Mouse (Mus musculus) forebrain, embryonic 11.5 days (tissue): Measurements from ENCODE around the gene Col4a2. TPM values are rescaled to one million over a fixed set of nuclear protein-coding genes. Genes with fewer than 3 reads are reported as not detected.
"Not testable (repeated sequence)": the region's sequence is repeated elsewhere in the genome, so short reads cannot be mapped to it uniquely, and the experiment has no call there.

Source experiments
- ATAC-seq: fragments of 200-750 bp; cut with Nextera tagmentation; replicated peaks from 2 replicates; pipeline ENCODE4 v1.8.0; 2017; ENCODE audit warnings: moderate TSS enrichment; ENCODE audit not compliant: low FRiP score
- DNase-seq: peaks from one replicate; pipeline ENCODE4 v3.0.0-alpha.2; 2017; ENCODE audit warnings: low spot score
- H3K27ac ChIP-seq: fragments of 300-500 bp; sonication (generic); 2 replicates; pipeline ENCODE4 v1.5.1; 2014; ENCODE audit warnings: low read depth, low read length
- H3K27me3 ChIP-seq: fragments of 300-500 bp; sonication (generic); 2 replicates; pipeline ENCODE4 v1.6.1; 2014; ENCODE audit warnings: mild to moderate bottlenecking, low read length, mixed read lengths; ENCODE audit not compliant: control insufficient read depth, insufficient read depth
- H3K36me3 ChIP-seq: fragments of 300-500 bp; sonication (generic); 2 replicates; pipeline ENCODE4 v1.6.1; 2014; ENCODE audit warnings: mild to moderate bottlenecking, low read length, moderate library complexity, mixed read lengths; ENCODE audit not compliant: control insufficient read depth, insufficient read depth
- H3K4me1 ChIP-seq: fragments of 300-500 bp; sonication (generic); replicated peaks from 2 replicates; pipeline ENCODE4 v1.6.1; 2014; ENCODE audit warnings: low read length, mixed read lengths; ENCODE audit not compliant: control insufficient read depth, insufficient read depth
- H3K4me2 ChIP-seq: fragments of 300-500 bp; sonication (generic); 2 replicates; pipeline ENCODE4 v1.6.1; 2014; ENCODE audit warnings: low read depth, mild to moderate bottlenecking, low read length, moderate library complexity, mixed read lengths; ENCODE audit not compliant: severe bottlenecking
- H3K4me3 ChIP-seq: fragments of 300-500 bp; sonication (generic); 2 replicates; pipeline ENCODE4 v1.5.1; 2014; ENCODE audit warnings: low read depth, low read length
- H3K9ac ChIP-seq: fragments of 300-500 bp; sonication (generic); 2 replicates; pipeline ENCODE4 v1.6.1; 2014; ENCODE audit warnings: low read length
- H3K9me3 ChIP-seq: fragments of 300-500 bp; sonication (generic); 2 replicates; pipeline ENCODE4 v1.6.1; 2016; ENCODE audit warnings: low read length, mixed read lengths; ENCODE audit not compliant: control insufficient read depth
- WGBS: fragments of 180-500 bp; shearing (Covaris S2); extraction: QIAGEN DNeasy Blood & Tissue Kit; methylation state at CpG from one replicate; pipeline ENCODE4 v1.1.7; 2014; 5-methylcytosine and 5-hydroxymethylcytosine counted together
- polyA plus RNA-seq: library from polyadenylated mRNA; unstranded; fragments of >200 nt; fragmentation: Nextera tagmentation; extraction: Ambion mirVana; gene quantifications from 2 replicates; pipeline ENCODE4 v1.2.1, GENCODE M21; 2014

The Col4a2 gene
- polyA plus RNA-seq, 1 experiment from 2014 or later, result 45.4 TPM

DNA sequence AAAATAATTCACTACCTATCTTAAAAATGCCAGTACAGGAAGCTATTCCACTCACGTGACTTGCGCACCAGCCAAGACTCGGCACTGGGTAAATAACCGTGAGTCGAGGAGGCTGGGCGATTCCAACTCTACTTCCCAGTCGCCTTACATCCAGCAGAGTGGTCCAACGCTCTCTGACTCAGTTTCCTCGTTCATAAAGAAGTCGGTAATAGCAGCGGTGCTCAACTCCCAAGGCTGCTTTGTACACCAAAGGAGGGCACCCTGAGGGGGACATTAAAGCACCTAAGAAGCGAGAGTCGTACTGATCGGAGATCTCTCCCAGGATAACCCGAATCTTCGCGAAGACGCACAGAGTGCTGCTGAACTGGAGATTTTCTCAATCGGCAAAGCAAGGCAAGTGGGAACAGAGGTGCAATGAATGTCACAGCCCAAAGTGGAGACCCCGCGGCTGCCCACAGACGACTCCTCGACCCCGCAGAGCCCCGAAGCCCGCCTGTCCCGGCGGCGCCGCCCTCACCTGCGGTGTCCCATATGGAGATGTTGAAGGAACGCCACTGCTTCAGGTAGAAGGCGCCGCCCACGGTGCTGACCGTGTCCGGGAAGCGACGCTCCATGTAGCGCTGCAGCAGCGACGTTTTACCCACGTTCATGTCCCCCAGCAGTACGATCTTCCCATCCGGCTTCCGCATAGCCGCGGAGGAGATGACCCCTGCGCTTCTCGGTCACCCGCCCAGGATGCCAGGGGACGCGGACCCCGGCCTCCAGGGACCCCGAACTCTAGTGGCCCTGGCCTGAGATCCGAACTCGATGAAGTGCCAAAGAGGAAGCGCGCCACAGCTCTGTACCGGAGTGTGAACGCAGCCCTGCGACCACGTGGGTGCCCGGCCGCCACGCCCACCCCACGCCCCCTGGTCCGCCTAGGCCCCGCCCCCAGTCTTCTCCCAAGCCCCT lies 165.5 kb downstream of the Col4a2 start, which contains the start of gene Rab20:
TSS of gene Rab20 (minus strand) at position 900 of the 951 bp plus-strand sequence.
- H3K4me3 ChIP-seq, result peak within 1 kb of the TSS; percentile 39
- DNase-seq, result peak; percentile 86
- H3K4me2 ChIP-seq, result peak within 1 kb of the TSS; percentile 97
- under 1% methylated on average over 69 of the region's 69 CpGs for WGBS
- H3K9me3 ChIP-seq, result no peaks in the 10 kb centered on the region
- ATAC-seq, result peak; percentile 88
- peaks cover 59% of the 10 kb centered on the region for H3K27me3 ChIP-seq
- H3K27ac ChIP-seq, result no peak within 1 kb of the TSS
- peaks cover 9% of the 10 kb centered on the region; the same call in 1 of the 2 replicates for H3K4me1 ChIP-seq
- no peaks in the 10 kb centered on the region for H3K36me3 ChIP-seq
- H3K9ac ChIP-seq, result no peak within 1 kb of the TSS; the same call in 1 of the 2 replicates

DNA sequence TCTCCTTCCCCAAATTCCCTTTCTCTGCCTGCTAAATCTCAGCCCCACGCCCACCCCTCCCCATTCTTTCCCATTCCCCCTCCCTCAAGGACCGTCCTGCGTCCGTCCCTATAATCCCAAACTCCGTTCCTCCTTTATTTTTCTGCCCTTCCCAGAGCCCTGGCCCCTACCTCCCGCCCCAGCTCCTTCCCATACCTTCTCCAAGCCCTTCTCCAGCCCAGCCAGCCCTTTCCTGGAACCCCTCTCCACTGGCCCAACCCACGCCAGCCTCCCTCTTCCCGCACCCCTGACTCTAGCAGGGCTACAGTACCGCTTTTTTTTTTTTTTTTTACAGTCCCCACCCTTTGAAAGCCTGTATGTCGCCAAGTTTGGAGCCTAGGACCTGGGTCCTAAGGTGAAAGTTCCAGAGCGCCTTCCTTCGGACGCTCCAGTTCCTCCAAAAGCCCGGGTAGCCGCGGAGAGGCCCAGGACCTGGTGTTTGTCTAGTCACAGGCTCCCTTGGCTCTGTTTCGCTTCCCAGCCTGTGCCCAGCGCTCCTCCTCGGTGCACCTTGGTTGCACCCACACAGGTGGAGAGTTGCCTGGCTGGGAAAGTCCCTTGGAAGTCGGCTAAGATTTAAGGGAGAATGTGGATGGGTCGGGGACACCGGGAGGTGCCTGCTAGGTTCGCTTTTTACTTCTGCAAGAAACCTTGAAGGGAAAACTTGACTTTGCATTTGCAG lies 166.4 kb downstream of the Col4a2 start:
- DNase-seq, result no peak
- no peaks in the 10 kb centered on the region for H3K9me3 ChIP-seq
- no peak overlapping the region for H3K27ac ChIP-seq
- H3K36me3 ChIP-seq, result no peaks in the 10 kb centered on the region
- H3K4me3 ChIP-seq, result peak overlapping the region; percentile 39
- no peak overlapping the region; the same call in 1 of the 2 replicates for H3K9ac ChIP-seq
- ATAC-seq, result 0 out of 2 replicates have a peak, but pooled peaks have one; percentile 35
- 1% methylated on average over 23 of the region's 23 CpGs for WGBS
- H3K27me3 ChIP-seq, result peaks cover 59% of the 10 kb centered on the region
- H3K4me2 ChIP-seq, result peak overlapping the region; percentile 97
- H3K4me1 ChIP-seq, result peaks cover 8% of the 10 kb centered on the region; the same call in 1 of the 2 replicates

DNA sequence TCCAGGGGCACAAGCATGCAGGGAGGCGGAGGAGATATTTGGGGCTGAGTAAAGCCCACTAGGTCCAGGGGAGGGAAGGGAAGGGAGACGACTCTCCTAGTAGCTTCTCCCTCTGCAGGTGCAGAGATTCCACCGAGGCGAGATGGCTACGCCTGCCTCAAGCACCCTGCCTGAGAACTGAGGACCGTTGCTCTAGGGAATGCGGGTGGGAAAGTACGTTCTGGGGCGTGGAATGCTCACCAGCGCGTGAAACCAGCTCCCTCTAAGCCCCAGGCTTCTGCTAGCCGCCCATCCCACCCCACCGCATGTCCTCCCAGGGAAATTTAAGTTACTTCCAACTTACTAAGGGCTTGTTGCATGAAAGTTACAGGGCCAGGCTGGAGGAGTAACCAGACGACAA lies 167.0 kb downstream of the Col4a2 start:
- Histone ChIP-seq H3K4me3 (no peak overlapping the region), H3K4me2 (no peak overlapping the region), H3K27me3 (peaks cover 55% of the 10 kb centered on the region), H3K9me3 (no peaks in the 10 kb centered on the region), H3K4me1 (peaks cover 8% of the 10 kb centered on the region; the same call in 1 of the 2 replicates), H3K9ac (no peak overlapping the region), H3K27ac (no peak overlapping the region), H3K36me3 (no peaks in the 10 kb centered on the region)
- 5% methylated on average over 14 of the region's 14 CpGs for WGBS
- no peak for ATAC-seq
- DNase-seq, result no peak

DNA sequence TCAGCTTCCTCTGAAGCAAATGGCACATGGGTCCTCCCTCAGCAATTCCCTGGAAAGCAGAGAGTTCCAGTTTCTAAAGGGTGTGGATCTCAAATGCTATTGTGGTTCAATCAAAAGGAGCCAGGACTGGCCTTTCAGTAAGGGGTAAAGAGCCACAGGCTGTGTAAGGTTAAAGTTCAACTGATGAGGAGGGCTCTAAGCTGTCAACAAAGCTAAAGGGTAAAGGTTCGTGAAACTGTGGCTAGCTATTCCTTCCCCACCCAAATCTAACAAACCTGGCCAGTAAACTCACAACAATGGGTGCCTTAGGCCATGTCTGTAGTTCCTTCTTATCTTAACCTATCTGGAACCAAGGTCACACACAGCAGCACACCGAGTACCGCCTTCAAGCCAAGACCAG lies 169.3 kb downstream of the Col4a2 start:
- H3K9ac ChIP-seq, result no peak overlapping the region
- no peak overlapping the region for H3K4me3 ChIP-seq
- ATAC-seq (no peak), DNase-seq (no peak)
- no peaks in the 10 kb centered on the region for H3K36me3 ChIP-seq
- peaks cover 35% of the 10 kb centered on the region for H3K27me3 ChIP-seq
- WGBS, result 59% methylated on average over 3 of the region's 3 CpGs
- H3K4me2 ChIP-seq, result no peak overlapping the region
- peaks cover 4% of the 10 kb centered on the region; the same call in 1 of the 2 replicates for H3K4me1 ChIP-seq
- H3K27ac ChIP-seq, result no peak overlapping the region
- H3K9me3 ChIP-seq, result no peaks in the 10 kb centered on the region

DNA sequence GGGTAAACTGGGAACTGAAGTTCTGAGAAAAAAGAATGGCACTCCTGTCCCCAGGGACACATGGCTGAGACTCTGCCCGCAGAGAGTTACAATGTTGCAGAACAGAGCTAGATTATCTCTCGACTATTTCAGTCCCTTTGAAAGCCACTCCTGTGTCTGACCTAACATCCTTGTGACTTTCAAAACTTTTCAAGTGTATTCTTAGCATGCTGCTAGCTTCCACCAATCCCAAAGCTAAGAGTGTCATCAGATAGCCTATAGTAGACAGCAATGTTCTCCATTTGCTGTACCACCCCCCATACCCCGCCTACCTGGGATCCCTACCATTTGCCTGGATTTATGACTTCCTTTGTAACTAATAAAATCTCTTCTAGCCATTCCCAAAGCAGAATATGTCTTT lies 169.9 kb downstream of the Col4a2 start:
- H3K4me1 ChIP-seq, result peaks cover 4% of the 10 kb centered on the region; the same call in 1 of the 2 replicates
- no peak for ATAC-seq
- no peaks in the 10 kb centered on the region for H3K9me3 ChIP-seq
- WGBS, result 80% methylated on average over 3 of the region's 3 CpGs
- H3K27ac ChIP-seq, result no peak overlapping the region
- no peak overlapping the region for H3K9ac ChIP-seq
- peaks cover 31% of the 10 kb centered on the region for H3K27me3 ChIP-seq
- H3K4me2 ChIP-seq, result no peak overlapping the region
- DNase-seq, result no peak
- no peaks in the 10 kb centered on the region for H3K36me3 ChIP-seq
- H3K4me3 ChIP-seq, result no peak overlapping the region

DNA sequence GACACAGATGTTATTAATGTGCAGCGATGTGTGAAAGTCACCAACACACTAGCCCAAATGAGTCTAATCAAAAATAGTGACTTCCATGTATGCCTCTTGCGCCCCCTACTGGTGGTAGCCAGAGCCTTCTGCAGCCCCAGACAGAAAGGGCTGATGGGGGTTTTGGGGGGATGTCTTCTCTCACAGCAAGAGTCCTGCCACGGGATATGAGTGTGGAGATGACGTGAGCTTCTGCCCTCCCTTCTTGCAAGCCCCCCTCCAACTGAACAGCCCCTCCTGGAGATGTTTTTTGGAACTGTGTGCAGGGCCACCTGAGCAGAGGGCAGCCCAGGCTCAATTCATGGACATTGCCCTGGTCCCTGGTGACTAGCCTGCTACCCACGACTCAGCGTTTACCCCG lies 173.5 kb downstream of the Col4a2 start:
- Histone ChIP-seq H3K9me3 (no peaks in the 10 kb centered on the region), H3K27ac (no peak overlapping the region), H3K27me3 (no peaks in the 10 kb centered on the region), H3K36me3 (no peaks in the 10 kb centered on the region), H3K4me3 (no peak overlapping the region), H3K4me2 (no peak overlapping the region), H3K4me1 (no peaks in the 10 kb centered on the region), H3K9ac (no peak overlapping the region)
- ATAC-seq (0 out of 2 replicates have a peak, but pooled peaks have one; percentile 36), DNase-seq (peak; percentile 88)
- 22% methylated on average over 7 of the region's 7 CpGs for WGBS

DNA sequence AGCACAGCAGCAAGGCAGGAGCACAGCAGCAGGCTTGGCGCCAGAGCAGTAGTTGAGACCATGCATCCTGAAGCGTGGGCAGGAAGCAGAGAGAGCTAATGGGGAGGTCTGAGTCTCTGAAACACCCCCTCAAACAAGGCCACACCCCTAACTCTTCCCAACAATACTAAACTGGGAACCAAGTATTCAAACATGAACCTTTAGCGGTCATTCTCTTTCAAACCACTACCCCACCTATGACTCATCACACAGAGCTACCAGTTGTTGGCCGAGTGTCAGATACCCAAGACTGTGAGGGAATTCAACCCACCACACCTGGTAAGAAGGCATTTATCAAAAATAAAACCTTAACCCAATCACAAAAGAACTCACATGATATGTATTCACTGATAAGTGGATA lies 174.6 kb downstream of the Col4a2 start:
- DNase-seq, result no peak
- H3K27ac ChIP-seq, result no peak overlapping the region
- H3K4me2 ChIP-seq, result no peak overlapping the region
- H3K4me1 ChIP-seq, result no peaks in the 10 kb centered on the region
- no peaks in the 10 kb centered on the region for H3K27me3 ChIP-seq
- no peaks in the 10 kb centered on the region for H3K36me3 ChIP-seq
- no peaks in the 10 kb centered on the region for H3K9me3 ChIP-seq
- no peak overlapping the region for H3K9ac ChIP-seq
- H3K4me3 ChIP-seq, result no peak overlapping the region
- ATAC-seq, result no peak
- WGBS, result 83% methylated on average over 4 of the region's 4 CpGs

DNA sequence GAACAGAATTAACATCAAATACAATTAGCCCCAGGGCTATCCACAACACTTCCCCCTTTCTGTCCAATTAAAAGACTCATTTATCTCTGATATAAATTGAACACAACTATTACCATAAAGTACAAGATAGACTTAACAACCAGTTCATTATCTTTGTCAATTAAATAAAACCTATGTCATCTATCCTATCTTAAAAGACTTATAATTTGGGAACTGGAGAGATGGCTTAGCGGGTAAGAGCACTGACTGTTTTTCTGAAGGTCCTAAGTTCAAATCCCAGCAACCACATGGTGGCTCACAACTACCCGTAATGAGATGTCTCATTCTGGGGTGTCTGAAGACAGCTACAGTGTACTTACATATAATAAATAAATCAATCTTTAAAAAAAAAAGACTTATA lies 179.7 kb downstream of the Col4a2 start:
- ATAC-seq, H3K36me3 ChIP-seq, H3K27me3 ChIP-seq, H3K4me1 ChIP-seq, H3K9ac ChIP-seq, H3K4me2 ChIP-seq, H3K9me3 ChIP-seq, H3K27ac ChIP-seq, DNase-seq, H3K4me3 ChIP-seq: not testable (repeated sequence)
- WGBS, result 86% methylated on average over 2 of the region's 2 CpGs
